Mouse (Mus musculus): ENCODE measurements at regions not wholly inside any gene's neighbourhood (a gene's known extent, or its start where the extent isn't known, plus 50 kb on each side); places are given as distances from the start of the nearest gene placed in this dataset.

DNA sequence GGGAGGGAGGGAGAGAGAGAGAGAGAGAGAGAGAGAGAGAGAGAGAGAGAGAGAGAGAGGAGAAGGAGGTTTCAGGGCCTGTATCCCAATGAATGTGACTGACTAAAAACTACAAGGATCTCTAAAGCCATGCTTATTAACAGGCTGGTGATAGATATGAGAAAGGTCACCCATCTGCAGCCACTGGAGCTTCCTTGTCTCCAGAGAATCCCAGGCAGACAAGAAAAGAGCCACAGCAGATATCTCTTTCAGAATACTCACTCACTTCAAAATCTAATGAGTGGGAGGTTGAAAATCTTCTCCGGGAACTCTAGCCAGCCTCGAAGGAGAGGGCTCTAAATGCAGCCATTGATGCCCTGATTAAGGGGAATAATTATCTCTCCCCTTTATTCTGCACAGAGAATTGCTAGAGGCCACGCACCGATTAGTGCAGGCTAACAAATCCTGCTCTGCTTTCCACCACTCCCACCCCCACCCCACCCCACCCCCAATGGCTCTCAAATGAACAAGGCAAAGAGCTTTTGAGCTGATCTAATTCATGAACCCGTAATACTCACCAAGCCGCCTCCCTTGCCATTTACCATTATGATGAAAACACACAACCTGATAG, 189.5 kb upstream of the Sox9 start:
- DNase-seq (ENCODE audit: low spot score in 2 of 2), result no peak
- intact Hi-C loops (cut with DNase I), result no loop called here

GRCm38 (mm10) chr11:112593821-112594220, 188.2 kb upstream of the Sox9 start:
- no peak for DNase-seq (ENCODE audit: low spot score in 2 of 2)
- intact Hi-C loops (cut with DNase I), result no loop called here

GRCm38 (mm10) chr11:112607359-112607758, 174.7 kb upstream of the Sox9 start:
- intact Hi-C loops (cut with DNase I), result no loop called here
- DNase-seq (ENCODE audit: low spot score in 2 of 2), result no peak

DNA sequence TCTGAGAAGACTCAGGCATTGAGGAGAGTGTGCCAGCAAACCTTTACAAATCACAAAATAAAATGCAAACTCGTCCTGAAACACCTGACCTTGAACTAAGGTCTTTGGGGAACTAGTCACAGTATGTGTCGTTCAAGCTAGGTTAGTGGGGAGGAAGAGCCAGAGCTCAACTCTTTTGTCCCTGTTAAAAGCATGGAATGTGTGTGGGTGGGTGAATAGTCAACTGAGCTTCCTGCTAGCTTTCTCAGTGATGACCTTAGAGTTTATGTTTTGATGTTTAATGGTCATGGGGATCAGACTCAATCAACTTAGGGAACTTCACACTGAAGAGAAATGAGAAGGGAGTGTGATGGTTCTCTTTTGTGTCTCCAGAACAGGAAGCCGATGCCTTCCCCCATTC, 172.7 kb upstream of the Sox9 start:
- intact Hi-C loops (cut with DNase I), result no loop called here

DNA sequence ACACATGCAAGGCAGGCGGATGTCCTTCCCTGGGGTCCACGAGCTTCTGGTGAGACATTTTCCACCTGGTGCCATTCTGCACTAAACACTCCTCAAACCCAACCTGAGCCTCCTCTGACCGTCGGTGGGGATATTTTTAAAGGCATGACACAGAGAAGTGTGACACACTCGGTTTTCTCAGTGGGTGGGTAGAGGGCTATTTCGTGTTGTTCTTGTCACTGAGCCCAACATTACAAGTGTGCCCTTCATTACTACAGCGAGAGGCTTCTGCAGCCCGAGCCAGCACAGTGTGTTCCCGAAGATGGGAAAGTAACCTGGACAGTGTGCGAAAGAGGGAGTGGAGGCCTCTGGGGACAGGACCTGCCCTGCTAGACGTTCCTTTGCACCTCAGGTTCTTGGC, 171.0 kb upstream of the Sox9 start:
- DNase-seq (ENCODE audit: low spot score in 2 of 2), result peak in 1 of 2 experiments; percentile 20
- intact Hi-C loops (cut with DNase I), result no loop called here

More for the DNA sequence above, 172.7 kb upstream of the Sox9 start:
- no peak for DNase-seq (ENCODE audit: low spot score in 2 of 2)

DNA sequence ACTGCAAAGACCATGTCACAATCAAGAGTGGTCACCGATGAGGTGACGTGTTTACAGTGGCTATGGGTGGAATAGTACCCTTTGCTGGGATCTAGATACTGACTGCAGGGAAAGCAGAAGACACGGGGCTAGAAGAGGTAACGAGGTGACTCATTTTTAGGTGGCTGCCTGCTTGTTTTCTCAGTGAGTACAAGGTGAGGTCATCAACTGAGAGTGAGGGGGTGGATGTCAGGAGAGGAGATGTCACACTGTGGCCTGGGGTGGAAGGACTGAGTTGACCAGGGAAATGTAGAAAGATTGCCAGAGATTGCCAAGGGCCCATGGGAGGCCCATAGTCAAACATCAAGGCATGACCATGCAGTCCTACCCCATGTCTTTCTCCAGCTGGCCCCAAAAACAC, 166.4 kb upstream of the Sox9 start:
- intact Hi-C loops (cut with DNase I), result no loop called here
- DNase-seq (ENCODE audit: low spot score in 2 of 2), result no peak

DNA sequence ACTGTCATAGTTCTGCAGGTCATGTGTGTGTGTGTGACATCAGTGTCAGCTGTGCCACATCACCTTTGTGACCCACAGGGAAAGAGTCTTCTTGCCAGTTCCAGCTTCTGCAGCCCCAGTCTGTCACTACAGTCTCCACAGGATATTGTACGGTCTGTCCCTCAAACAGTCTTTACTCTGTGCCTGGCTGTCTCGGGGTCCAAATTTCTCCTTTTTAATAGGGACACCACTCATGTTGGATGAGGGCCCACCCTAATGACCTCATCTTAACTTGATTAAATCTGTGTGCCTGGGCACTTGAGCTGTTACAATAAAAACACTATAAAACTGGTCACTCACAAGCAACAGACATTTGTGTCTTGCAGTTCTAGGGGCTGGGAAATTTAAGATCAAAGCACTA, 165.1 kb upstream of the Sox9 start:
- no peak for DNase-seq (ENCODE audit: low spot score in 2 of 2)
- intact Hi-C loops (cut with DNase I), result no loop called here

DNA sequence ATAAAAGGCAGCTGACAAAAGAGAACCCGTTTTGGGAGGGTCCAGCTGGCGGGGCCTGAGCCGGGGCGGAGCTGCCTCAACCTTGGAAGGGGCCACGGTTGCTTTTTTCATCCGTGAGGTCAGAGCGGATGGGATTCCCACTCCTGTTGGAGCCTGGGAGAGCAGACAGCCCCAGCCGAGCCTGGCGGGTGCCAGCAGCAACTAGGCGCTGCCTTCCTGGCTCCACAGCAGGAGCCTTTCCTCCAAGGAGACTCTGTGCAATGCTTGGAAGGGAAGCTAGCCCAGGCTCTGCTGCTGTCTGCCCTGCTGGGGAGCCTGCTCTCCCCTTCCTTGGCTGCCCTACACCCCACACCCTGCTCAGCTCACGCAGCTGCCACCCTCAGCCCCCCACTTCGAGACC, 161.1 kb upstream of the Sox9 start:
- peak; percentile 35 to 45 for DNase-seq (ENCODE audit: low spot score in 2 of 2)
- intact Hi-C loops (cut with DNase I), result no loop called here

DNA sequence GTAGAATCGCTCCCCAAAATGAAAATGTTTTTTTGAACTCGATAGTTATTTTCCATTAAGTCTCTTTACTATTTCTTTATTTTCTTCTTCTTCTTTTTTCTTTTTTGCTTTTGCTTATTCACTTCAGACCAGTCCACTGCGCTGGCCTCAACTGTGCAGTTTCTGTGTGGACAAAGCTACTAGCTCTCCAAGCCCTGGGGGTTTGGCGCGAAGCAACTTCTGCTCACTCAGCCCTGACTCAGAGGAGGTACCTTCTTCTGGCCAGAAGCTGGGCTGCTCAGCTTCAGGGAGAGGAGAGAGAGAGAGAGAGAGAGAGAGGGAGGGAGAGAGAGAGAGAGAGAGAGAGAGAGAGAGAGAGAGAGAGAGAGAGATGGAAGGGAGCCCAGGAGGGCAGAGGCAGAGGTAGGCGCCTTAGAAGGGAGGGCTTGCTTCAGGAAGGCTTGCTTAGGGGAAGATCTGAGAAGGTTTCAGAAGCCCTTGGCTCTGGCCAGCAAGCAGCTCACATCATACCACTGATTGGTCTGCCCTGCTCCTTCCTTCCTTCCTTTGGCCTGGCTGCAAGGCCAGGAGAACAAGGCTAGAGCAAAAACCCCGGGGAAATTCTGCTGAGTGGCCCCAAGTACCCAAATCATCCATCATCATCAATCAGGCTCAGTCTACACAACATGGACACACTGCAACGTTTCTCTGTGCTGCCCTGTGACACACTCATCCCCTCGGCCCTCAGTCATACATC, 160.5 kb upstream of the Sox9 start:
- intact Hi-C loops (cut with DNase I), result no loop called here
- DNase-seq (ENCODE audit: low spot score in 2 of 2), result no peak

DNA sequence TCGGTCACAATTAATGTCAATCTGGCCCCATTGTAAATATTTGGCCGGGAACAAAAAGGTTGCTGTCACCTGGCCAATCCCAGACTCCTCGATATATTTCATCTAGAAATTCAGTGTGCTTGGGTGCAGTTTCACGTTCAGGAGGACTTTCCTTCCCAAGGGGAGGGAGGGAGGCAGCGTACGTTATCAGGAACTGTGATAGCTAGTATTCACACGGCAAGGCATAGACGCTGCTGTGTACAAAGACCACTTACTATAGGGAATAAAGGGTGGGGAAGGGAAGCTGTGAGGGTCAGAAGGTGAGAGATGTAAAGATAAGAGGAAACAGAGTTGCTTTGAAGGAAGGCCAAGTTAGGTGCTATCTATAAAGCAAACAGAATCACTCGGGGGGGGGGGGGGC, 132.7 kb upstream of the Sox9 start:
- intact Hi-C loops (cut with DNase I), result no loop called here
- no peak for DNase-seq (ENCODE audit: low spot score in 2 of 2)

GRCm38 (mm10) chr11:112657410-112658159, 124.4 kb upstream of the Sox9 start:
- intact Hi-C loops (cut with DNase I), result no loop called here
- no peak for DNase-seq (ENCODE audit: low spot score in 2 of 2)

- intact Hi-C loops (cut with DNase I), result no loop called here
- DNase-seq (ENCODE audit: low spot score in 2 of 2), result no peak
Observed at GRCm38 (mm10) chr11:112659911-112660310, 122.1 kb upstream of the Sox9 start.

DNA sequence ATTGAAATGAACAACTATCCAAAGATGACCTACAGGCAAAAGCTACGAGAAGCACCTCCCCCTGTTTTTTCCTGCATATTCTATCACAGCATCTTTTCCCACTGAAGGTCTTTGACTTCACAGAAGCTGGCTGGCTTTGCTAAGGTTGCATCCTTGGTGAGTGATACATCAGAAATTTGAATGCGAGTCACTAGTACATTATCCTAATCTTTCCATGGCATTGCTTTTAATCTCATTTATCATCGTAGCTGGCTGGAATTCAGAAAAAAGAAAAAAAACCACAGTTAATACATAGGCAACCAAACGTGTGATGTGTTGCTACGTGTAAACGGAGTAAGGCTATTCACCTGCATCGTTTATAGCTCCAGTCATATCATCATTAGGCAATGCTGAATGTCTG, 120.6 kb upstream of the Sox9 start:
- intact Hi-C loops (cut with DNase I), result no loop called here

GRCm38 (mm10) chr11:112667311-112667710, 114.7 kb upstream of the Sox9 start:
- intact Hi-C loops (cut with DNase I), result no loop called here
- DNase-seq (ENCODE audit: low spot score in 2 of 2), result no peak

More for the DNA sequence above, 120.6 kb upstream of the Sox9 start:
- no peak for DNase-seq (ENCODE audit: low spot score in 2 of 2)

- DNase-seq (ENCODE audit: low spot score in 2 of 2), result no peak
- intact Hi-C loops (cut with DNase I), result no loop called here
Observed at GRCm38 (mm10) chr11:112672086-112672485, 109.9 kb upstream of the Sox9 start.

GRCm38 (mm10) chr11:112690047-112690446, 92.0 kb upstream of the Sox9 start:
- intact Hi-C loops (cut with DNase I), result no loop called here
- no peak for DNase-seq (ENCODE audit: low spot score in 2 of 2)

- intact Hi-C loops (cut with DNase I), result no loop called here
- no peak for DNase-seq (ENCODE audit: low spot score in 2 of 2)
Observed at GRCm38 (mm10) chr11:112706091-112706490, 75.9 kb upstream of the Sox9 start.

DNA sequence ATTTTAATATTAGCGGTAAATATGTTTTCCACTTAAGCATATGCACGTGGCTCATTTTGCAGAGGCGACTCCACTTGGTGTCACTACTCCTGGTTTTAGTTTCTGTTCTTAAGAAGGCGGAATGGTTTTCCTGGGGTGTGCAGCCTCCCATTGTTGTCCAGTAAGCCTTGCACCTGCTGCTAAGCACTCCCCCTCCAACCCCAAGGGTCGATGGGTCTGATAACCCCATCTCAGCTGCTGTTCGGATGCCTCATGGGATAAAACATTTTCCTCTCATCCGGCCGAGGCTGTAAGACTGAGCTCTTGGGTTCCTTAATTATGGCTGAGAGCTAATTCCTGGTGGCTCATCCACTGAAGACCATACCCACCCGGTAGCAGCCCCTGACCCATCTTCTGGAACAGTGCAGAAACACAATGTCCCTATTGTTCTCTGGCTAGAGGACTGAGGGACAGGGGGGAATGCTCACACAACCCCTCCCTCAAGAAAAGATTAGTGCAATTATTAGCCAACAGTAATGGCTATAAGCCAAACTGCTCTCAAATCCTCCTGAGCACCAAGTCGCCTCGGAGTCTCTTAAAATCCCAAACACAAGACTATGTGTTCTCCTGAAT, 73.8 kb upstream of the Sox9 start:
- no peak for DNase-seq (ENCODE audit: low spot score in 2 of 2)
- intact Hi-C loops (cut with DNase I), result no loop called here

- intact Hi-C loops (cut with DNase I), result no loop called here
- no peak for DNase-seq (ENCODE audit: low spot score in 2 of 2)
Observed at GRCm38 (mm10) chr11:112711656-112712055, 70.4 kb upstream of the Sox9 start.

GRCm38 (mm10) chr11:112718547-112718946, 63.5 kb upstream of the Sox9 start:
- intact Hi-C loops (cut with DNase I), result no loop called here
- no peak for DNase-seq (ENCODE audit: low spot score in 2 of 2)

- DNase-seq (ENCODE audit: low spot score in 2 of 2), result no peak
- intact Hi-C loops (cut with DNase I), result no loop called here
Observed at GRCm38 (mm10) chr11:112720652-112721051, 61.4 kb upstream of the Sox9 start.
